Mouse (Mus musculus): ENCODE results near the gene Zmym6. TPM values are rescaled to one million over a fixed set of nuclear protein-coding genes. Genes with fewer than 3 reads are reported as not detected.

The Zmym6 gene
- polyA plus RNA-seq, 1 experiment from 2014 or later = 18.7 TPM

DNA sequence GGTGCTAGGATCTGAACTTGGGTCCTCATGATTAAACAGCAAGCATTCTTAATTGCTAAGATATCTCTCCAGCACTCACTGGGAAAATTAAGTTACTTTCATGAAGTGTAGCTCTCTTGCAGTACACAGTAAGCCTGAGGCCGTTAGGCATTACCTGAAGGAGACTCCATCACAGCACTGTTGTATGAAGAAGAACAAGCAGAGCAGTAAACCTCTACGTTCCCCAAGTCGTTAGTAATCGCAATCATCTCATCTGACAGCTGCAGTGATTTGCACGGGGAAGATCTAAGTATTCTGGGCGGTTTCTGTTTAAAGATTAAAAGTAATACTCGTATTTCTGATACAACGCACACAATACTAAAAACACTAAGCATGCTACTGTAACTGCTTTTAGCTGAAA lies 26.1 kb upstream of the Zmym6 start:
- H3K4me3 ChIP-seq (ENCODE audit: low read depth, low read length) = no peak overlapping the region
- no peak for ATAC-seq (ENCODE audit: insufficient read depth)
- no peak for DNase-seq
- H3K4me2 ChIP-seq = no peak overlapping the region
- H3K9ac ChIP-seq = no peak overlapping the region
- no peaks in the 10 kb centered on the region for H3K27me3 ChIP-seq (ENCODE audit: insufficient read depth, low read length)
- no peaks in the 10 kb centered on the region for H3K4me1 ChIP-seq (ENCODE audit: insufficient read depth)
- H3K9me3 ChIP-seq (ENCODE audit: low read depth, low read length) = no peaks in the 10 kb centered on the region
- H3K27ac ChIP-seq (ENCODE audit: low read depth) = no peak overlapping the region
- H3K36me3 ChIP-seq (ENCODE audit: insufficient read depth) = peaks cover 63% of the 10 kb centered on the region
- WGBS = 82% methylated on average over 8 of the region's 8 CpGs
- no peak for TF ChIP-seq CTCF (IDR thresholded peaks at IDR 0.05; ENCODE audit: low read depth)

GRCm38 (mm10) chr4:127053071-127053470 lies 24.1 kb upstream of the Zmym6 start:
- ATAC-seq (ENCODE audit: insufficient read depth) = no peak
- H3K36me3 ChIP-seq (ENCODE audit: insufficient read depth) = peaks cover 65% of the 10 kb centered on the region
- H3K4me2 ChIP-seq = no peak overlapping the region
- H3K27me3 ChIP-seq (ENCODE audit: insufficient read depth, low read length) = no peaks in the 10 kb centered on the region
- H3K9me3 ChIP-seq (ENCODE audit: low read depth, low read length) = no peaks in the 10 kb centered on the region
- DNase-seq = no peak
- H3K4me3 ChIP-seq (ENCODE audit: low read depth, low read length) = no peak overlapping the region
- H3K27ac ChIP-seq (ENCODE audit: low read depth) = no peak overlapping the region
- WGBS = 93% methylated on average over 5 of the region's 5 CpGs
- TF ChIP-seq CTCF (IDR thresholded peaks at IDR 0.05; ENCODE audit: low read depth) = no peak
- no peak overlapping the region for H3K9ac ChIP-seq
- no peaks in the 10 kb centered on the region for H3K4me1 ChIP-seq (ENCODE audit: insufficient read depth)

DNA sequence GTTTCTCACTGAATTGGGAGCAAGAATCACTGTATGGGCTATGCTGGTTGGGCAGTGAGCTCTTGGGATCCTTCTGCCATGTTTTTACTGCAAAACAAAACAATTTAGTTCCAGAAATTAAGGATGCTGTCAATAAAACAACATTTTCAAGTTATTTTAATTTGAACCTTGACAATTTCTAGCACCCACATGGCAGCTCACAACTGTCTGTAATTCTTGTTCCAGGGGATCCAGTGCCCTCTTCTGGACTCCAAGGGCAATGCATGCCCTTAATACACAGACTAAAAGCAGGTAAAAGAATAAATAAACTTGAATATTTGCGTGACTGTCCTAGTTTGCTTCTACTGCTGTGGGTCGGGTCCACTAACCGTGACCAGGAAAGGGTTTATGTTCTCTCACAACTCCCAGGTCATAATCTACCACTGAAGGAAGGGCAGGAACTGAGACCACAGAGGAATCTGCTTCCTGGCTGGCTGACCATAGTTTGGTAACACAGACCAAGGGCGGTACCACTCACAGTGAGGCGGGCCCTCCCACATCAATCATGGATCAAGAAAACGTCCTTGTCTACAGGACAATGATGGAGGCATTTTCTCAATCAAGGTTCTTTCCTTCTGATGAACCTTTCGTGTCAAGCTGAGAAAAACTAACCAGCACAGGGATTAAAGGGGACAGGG lies 22.5 kb upstream of the Zmym6 start:
- ATAC-seq (ENCODE audit: insufficient read depth) = no peak
- Histone ChIP-seq H3K9ac (no peak overlapping the region), H3K4me3 (ENCODE audit: low read depth, low read length) (no peak overlapping the region), H3K4me1 (ENCODE audit: insufficient read depth) (no peaks in the 10 kb centered on the region), H3K27ac (ENCODE audit: low read depth) (no peak overlapping the region), H3K9me3 (ENCODE audit: low read depth, low read length) (no peaks in the 10 kb centered on the region), H3K27me3 (ENCODE audit: insufficient read depth, low read length) (no peaks in the 10 kb centered on the region), H3K4me2 (no peak overlapping the region), H3K36me3 (ENCODE audit: insufficient read depth) (peaks cover 58% of the 10 kb centered on the region)
- TF ChIP-seq CTCF (IDR thresholded peaks at IDR 0.05; ENCODE audit: low read depth) = peak; percentile 32
- WGBS = 83% methylated on average over 7 of the region's 7 CpGs
- DNase-seq = no peak

DNA sequence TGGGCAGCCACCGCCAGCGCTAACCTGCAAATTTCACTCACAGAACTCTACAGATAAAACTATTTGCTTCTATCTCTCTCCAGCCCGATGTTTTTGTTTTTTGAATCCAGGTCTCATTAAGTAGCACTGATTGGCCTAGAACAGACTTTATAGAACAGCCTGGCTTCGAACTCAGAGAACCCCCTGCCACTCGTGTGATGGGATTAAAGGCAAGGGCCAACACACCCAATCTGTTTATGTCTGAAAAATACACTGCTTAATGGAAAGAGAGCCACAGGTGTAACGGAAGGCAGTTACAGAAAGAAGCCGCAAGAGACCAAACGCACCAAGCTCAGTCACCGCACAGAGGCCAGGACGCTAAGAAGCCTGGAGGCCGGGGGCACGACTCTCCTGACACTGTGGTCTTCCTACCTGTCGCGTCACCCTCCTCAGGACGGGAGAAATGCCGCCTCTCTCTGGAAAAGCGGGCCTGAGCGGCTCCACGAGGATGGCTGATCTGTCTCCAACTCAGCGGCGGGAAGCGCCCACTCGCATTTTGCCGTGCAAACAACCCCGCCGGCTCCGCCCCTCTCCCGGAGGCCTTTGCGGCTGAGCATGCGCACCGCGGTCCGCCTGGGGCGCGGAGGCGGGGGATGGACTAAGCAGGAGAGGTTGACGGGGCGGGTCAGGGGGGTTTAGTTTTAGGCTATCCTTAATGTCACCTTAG lies 16.4 kb upstream of the Zmym6 start, which contains the start of gene Zmym1:
Gene Zmym1, minus strand, starts transcription at position 568 of the 706 bp plus-strand sequence.
- WGBS = under 1% methylated on average over 38 of the region's 38 CpGs
- H3K27ac ChIP-seq (ENCODE audit: low read depth) = peak within 1 kb of the TSS; percentile 48; the same call in 1 of the 2 replicates
- H3K4me3 ChIP-seq (ENCODE audit: low read depth, low read length) = peak within 1 kb of the TSS; percentile 79
- peaks cover 5% of the 10 kb centered on the region; the same call in 1 of the 2 replicates for H3K4me1 ChIP-seq (ENCODE audit: insufficient read depth)
- DNase-seq = peak; percentile 96
- H3K9ac ChIP-seq = peak within 1 kb of the TSS; percentile 78
- H3K36me3 ChIP-seq (ENCODE audit: insufficient read depth) = peaks cover 19% of the 10 kb centered on the region; the same call in 1 of the 2 replicates
- peak within 1 kb of the TSS; percentile 85 for H3K4me2 ChIP-seq
- no peaks in the 10 kb centered on the region for H3K27me3 ChIP-seq (ENCODE audit: insufficient read depth, low read length)
- no peak for TF ChIP-seq CTCF (IDR thresholded peaks at IDR 0.05; ENCODE audit: low read depth)
- ATAC-seq (ENCODE audit: insufficient read depth) = peak; percentile 96
- no peaks in the 10 kb centered on the region for H3K9me3 ChIP-seq (ENCODE audit: low read depth, low read length)

GRCm38 (mm10) chr4:127064051-127064450 lies 13.1 kb upstream of the Zmym6 start:
- no peak overlapping the region for H3K9ac ChIP-seq
- H3K4me3 ChIP-seq (ENCODE audit: low read depth, low read length) = no peak overlapping the region
- no peaks in the 10 kb centered on the region for H3K9me3 ChIP-seq (ENCODE audit: low read depth, low read length)
- H3K27me3 ChIP-seq (ENCODE audit: insufficient read depth, low read length) = no peaks in the 10 kb centered on the region
- ATAC-seq (ENCODE audit: insufficient read depth) (no peak), DNase-seq (no peak)
- H3K36me3 ChIP-seq (ENCODE audit: insufficient read depth) = no peaks in the 10 kb centered on the region; the same call in 1 of the 2 replicates
- WGBS = 52% methylated on average over 1 of the region's 1 CpGs
- H3K4me1 ChIP-seq (ENCODE audit: insufficient read depth) = peaks cover 5% of the 10 kb centered on the region; the same call in 1 of the 2 replicates
- no peak overlapping the region for H3K27ac ChIP-seq (ENCODE audit: low read depth)
- no peak overlapping the region for H3K4me2 ChIP-seq
- TF ChIP-seq CTCF (IDR thresholded peaks at IDR 0.05; ENCODE audit: low read depth) = no peak

GRCm38 (mm10) chr4:127074915-127075314 lies 2.3 kb upstream of the Zmym6 start:
- DNase-seq (no peak), ATAC-seq (ENCODE audit: insufficient read depth) (no peak)
- Histone ChIP-seq H3K27ac (ENCODE audit: low read depth) (no peak overlapping the region), H3K4me1 (ENCODE audit: insufficient read depth) (no peaks in the 10 kb centered on the region), H3K36me3 (ENCODE audit: insufficient read depth) (no peaks in the 10 kb centered on the region), H3K9ac (no peak overlapping the region), H3K27me3 (ENCODE audit: insufficient read depth, low read length) (no peaks in the 10 kb centered on the region), H3K4me3 (ENCODE audit: low read depth, low read length) (no peak overlapping the region), H3K4me2 (no peak overlapping the region), H3K9me3 (ENCODE audit: low read depth, low read length) (no peaks in the 10 kb centered on the region)
- WGBS = 60% methylated on average over 1 of the region's 1 CpGs
- no peak for TF ChIP-seq CTCF (IDR thresholded peaks at IDR 0.05; ENCODE audit: low read depth)

DNA sequence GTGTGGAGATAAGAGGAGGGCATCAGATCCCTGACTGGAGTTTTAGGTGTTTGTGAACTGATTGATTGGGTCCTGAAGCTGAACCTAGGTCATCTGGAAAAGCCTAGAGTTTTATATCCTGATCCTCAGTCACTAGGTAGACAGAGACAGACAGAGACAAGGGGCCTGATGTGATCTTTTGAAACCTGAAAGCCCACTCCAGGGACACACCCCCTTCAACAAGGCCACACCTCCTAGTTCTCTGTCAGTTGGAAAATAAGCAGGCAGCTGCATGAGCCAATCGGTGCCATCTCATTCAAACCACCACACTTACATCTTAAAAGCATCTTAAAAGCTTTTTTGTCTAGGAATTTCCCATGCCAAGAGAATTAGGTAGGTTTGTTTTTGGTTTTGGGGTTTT lies 3.6 kb downstream of the Zmym6 start:
- TF ChIP-seq CTCF (IDR thresholded peaks at IDR 0.05; ENCODE audit: low read depth) = no peak
- no peaks in the 10 kb centered on the region for H3K36me3 ChIP-seq (ENCODE audit: insufficient read depth)
- WGBS = 46% methylated on average over 1 of the region's 1 CpGs
- H3K9ac ChIP-seq = no peak overlapping the region
- ATAC-seq (ENCODE audit: insufficient read depth) (no peak), DNase-seq (no peak)
- no peaks in the 10 kb centered on the region for H3K27me3 ChIP-seq (ENCODE audit: insufficient read depth, low read length)
- no peak overlapping the region for H3K27ac ChIP-seq (ENCODE audit: low read depth)
- no peak overlapping the region for H3K4me2 ChIP-seq
- no peaks in the 10 kb centered on the region for H3K9me3 ChIP-seq (ENCODE audit: low read depth, low read length)
- H3K4me3 ChIP-seq (ENCODE audit: low read depth, low read length) = no peak overlapping the region
- no peaks in the 10 kb centered on the region for H3K4me1 ChIP-seq (ENCODE audit: insufficient read depth)

All from lung, embryonic 14.5 days (tissue).